Mouse (Mus musculus): ENCODE results near the gene Ghr.

The Ghr gene

GRCm38 (mm10) chr15:3582807-3583636 is at the start of gene Ghr:
Ghr (minus strand) TSS chr15:3583492.
- peak; percentile 81 to 84 for DNase-seq (ENCODE audit: low spot score in 2 of 2)

DNA sequence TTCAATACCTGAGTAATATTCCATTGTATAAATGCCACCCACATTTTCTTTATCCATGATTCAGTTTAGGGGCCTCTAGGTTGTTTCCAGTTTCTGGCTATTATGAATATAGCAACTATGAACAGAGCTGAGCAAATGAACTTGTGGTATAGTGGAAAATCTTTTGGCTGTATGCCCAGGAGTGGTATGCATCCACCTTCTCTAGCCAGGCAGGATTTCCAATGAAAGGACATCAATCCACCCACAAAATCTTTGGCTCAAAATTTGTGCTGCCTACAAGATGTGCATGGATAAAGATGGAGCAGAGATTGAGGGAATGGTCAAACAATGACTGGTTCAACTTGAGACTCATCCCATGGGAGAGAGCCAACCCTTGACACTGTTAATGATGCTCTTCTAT is 39.5 kb upstream of the Ghr start:
- DNase-seq (ENCODE audit: low spot score in 2 of 2), result no peak

DNA sequence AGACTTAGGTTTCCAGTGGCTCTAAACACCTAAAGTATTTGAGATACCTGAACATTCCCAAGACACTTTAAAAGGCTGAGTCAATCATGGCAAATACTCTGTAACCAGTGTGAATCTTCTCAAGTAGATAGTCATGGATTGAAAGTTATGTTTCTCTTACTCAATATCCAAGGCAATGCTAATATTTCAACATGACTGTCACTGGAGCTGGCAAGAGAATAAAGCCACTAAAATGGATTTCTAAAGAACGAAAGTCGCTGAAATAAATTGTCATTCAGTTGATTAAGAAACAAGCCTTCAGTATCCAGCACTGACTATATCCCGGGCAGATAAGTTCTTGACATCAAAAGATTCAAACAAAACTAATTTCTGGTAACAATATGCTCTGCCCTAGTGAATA is 37.1 kb upstream of the Ghr start:
- no peak for DNase-seq (ENCODE audit: low spot score in 2 of 2)

DNA sequence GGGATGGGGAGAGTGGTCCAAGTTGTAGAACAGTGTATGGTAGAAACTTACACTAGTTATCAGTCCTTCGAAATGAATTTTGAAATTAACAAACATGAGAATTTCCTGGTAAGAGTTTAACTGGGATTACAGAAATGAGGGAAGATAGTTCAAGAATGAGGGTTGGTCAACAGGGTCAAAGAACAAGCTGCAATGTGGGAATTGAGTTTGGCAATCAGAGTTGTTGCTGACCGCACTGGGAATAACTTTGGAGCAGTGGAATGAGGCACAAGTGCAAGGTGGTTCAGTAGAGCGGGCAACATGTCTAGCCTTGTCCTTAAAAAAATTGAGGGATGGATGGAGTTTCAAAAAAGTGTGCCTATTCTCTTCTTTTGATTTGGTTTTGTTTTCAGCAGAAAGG is 35.0 kb upstream of the Ghr start:
- DNase-seq (ENCODE audit: low spot score in 2 of 2), result no peak

- no peak for DNase-seq (ENCODE audit: low spot score in 2 of 2)
These were observed 28.7 kb upstream of the Ghr start for GRCm38 (mm10) chr15:3611961-3612360.

DNA sequence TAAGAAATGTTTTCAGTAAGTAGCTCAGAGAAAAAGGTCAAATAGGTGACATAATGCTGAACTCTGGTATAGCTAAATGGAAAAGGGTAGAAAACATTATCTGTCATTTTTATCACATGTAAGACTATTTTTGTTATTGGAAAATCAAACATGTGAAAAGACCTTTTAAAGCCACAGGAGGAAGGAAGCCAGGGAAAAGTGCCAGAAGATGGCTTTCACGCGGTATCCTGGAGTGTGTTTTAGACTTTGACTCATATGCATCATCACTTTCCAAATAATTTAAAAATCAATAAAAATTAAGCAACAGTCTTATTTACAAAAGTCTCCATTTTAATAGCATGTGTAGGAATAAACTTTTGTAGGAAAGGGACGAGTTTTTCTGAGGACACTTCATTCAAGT is 24.7 kb upstream of the Ghr start:
- DNase-seq (ENCODE audit: low spot score in 2 of 2), result no peak

- no peak for DNase-seq (ENCODE audit: low spot score in 2 of 2)
These were observed 18.8 kb upstream of the Ghr start for GRCm38 (mm10) chr15:3602098-3602486.

DNA sequence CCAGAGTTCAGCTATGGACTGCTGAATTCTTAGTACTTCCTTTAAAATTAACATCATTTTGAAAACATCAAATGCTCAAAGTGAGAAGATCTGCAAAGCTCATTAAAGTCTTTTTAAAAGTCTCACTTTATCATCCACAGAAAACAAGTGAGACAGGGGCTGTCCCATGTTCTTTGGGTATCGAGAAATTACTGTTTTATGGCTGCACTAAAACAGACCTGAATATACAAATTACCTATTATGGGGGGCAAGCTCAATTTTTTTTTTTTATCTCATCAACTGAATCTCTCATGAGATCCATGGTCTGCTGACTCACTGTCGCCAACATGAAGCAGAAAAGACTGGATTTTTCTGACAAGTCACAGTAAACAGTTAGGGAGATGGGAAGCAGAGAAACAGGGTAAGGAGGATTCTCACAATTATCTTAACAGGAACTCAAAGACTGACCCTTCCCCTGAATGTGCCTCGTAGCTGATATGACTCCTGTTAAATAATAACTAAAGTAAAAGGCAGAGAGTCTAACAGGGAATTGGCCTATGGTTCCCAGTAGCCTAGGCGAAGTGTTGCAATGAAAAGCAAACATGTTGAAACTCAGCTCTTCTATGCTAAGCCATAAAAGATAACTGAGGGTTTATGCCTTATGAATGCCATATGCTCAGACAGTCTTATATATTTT is 18.3 kb upstream of the Ghr start:
- no peak for DNase-seq (ENCODE audit: low spot score in 2 of 2)

DNA sequence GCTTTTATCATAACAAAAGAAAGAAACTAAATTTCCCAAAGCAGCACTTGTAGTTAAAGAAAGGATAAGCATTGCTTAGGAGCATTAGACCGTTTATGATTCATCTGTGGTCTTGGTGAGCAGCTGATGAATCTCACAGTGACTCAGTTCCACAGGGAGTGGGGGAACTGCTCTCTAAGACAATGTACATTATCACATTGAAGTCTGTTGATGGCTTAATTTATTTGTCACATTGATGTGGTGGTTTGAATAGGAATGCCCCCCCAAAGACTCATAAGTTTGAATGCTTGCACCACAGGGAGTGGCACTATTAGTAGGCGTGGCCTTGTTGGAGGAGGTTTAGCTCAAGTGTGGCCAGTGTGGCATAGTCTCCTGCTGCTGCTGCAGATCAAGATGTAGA is 4.6 kb upstream of the Ghr start:
- DNase-seq (ENCODE audit: low spot score in 2 of 2), result no peak

DNA sequence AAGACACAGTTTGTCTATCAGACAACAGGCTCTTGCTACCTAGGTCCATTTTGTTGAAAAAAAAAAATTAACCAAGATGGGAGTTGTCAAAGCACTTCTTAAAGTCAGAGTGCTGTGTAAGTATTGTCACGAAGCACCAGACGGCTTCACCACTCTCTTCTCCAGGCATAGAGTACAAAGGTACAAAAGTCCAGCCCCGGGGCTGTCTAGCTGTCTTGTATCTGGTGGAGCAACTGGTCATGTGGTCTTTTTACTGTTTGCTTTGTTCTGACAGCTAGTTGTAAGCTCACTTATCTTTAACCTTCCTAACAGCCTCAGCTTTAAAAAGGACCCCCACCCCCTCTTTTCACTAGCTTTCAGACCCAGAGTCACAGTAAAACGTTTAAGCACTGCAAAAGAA is 1.1 kb upstream of the Ghr start:
- no peak for DNase-seq (ENCODE audit: low spot score in 2 of 2)

- peak; percentile 24 to 26 for DNase-seq (ENCODE audit: low spot score in 2 of 2)
These were observed 1.2 kb downstream of the Ghr start for GRCm38 (mm10) chr15:3581861-3582806.

DNA sequence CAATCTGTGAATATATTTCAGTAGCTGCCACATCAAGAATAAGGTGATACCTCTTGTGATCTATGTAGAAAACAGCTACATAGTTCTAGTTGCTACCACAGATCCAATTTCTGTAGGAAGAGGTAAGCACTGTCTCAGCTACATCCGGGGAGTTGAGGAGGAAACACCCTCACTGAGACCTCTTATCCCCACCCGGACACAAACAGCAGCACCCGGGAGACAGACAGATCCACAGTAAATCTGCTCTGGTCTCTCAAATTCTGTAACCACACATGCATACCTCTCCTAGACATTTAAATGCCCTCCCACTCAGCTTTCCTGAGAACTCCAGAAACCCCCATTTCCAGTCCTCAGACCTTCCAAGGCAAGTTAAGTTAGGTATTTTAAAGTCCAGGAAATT is 2.0 kb downstream of the Ghr start:
- DNase-seq (ENCODE audit: low spot score in 2 of 2), result no peak

- DNase-seq (ENCODE audit: low spot score in 2 of 2), result no peak
These were observed 3.1 kb downstream of the Ghr start for GRCm38 (mm10) chr15:3580216-3580615.

GRCm38 (mm10) chr15:3578286-3578980 is 4.9 kb downstream of the Ghr start:
- DNase-seq (ENCODE audit: low spot score in 2 of 2), result no peak

DNA sequence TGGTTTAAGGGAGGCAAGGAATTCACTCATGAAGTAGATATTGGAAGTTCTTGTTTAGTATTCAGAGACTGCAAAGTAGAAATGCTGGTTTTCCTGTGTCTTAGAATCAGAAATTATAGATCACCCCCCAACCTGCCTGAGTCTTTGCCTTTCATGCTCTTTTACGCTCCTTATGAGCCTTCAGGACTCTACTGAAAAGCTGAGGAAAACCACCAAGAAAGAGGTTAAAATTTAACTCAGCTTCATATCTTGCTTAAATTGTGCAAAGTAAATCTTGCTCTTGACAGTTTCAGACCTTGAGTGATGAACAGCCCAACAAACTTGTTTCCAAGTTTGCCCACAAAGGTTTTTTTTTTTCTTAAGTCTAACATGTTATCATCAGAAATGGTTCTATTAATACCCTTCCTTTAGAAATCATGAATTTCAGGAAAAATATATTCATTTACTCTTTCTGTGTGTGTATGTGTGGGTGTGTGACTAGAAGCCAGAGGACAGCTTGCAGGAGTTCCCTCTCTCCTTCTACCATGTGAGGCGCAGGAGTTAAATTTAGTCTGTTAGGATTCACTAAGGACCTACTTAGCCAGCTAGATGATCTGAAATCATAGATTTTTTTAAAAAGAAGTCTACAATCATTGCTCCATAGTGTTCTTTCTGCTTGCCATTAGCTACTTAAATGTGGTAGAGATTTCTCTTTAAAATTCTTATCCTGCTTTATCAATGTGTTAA is 14.0 kb downstream of the Ghr start:
- no peak for DNase-seq (ENCODE audit: low spot score in 2 of 2)

DNA sequence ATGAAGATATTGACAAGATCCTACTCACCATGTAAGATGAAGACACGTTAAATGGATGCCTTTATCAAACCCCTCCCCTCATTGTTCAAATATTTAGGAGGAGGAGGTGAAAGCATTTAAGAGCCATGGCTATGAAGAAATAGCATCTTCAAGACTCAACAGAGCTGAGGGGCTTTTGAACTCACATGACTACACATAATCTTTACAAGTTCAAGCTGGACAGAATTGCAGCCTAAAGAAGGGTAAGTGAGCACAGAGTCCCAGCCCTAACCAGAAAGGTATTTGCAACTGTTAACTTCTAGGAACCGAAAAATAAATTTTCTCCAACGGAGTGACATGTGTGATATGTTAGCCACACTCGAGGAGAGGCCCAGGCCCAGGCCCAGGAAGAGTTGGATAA is 18.7 kb downstream of the Ghr start:
- DNase-seq (ENCODE audit: low spot score in 2 of 2), result no peak

GRCm38 (mm10) chr15:3563929-3564516 is 19.3 kb downstream of the Ghr start:
- no peak for DNase-seq (ENCODE audit: low spot score in 2 of 2)

DNA sequence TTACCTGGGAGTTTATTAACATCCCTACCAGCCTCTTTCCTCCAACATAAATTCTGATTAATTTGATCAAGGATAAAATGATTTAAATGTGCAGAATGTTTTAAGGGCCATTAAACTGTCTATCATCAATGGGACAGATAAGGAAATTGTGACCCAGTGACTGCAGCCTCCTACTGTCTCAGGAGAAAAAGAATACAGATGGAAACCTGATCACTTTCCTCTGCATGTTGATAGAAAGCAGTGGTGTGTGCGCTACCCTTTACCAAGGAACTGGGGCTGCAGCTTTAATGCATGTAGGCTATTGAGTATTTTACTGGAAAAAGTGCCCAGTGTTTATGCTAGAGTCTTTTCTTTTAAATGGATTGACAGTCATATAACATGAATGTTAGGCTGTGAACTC is 19.8 kb downstream of the Ghr start:
- DNase-seq (ENCODE audit: low spot score in 2 of 2), result no peak

- no peak for DNase-seq (ENCODE audit: low spot score in 2 of 2)
These were observed 24.8 kb downstream of the Ghr start for GRCm38 (mm10) chr15:3558524-3558923.

DNA sequence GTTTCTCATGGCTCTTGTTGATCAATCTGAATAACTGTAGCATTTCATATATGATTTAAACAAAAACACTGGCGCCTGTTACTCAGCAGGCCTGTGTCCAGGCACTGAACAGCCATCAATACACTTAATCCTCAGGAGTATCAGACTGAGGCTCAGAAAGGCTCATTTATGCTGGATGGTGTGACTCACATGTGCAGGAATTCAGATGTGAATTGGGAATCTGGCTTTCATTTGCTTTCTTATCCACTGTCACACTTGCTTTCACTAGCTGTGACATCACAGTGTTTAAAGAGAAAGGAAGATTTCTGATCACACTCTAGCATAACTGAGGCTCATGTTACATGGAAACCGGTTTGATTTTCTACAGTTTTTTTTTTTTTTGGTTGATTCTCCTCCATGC is 39.0 kb downstream of the Ghr start:
- DNase-seq (ENCODE audit: low spot score in 2 of 2), result no peak
